Mouse (Mus musculus) ES-E14 (cell line): ENCODE data around the gene Mtr.

Experiments used
- CHD2 ChIP-seq: IDR thresholded peaks from 2 replicates; pipeline ENCODE4 v1.6.1; 2014; ENCODE audit warnings: mild to moderate bottlenecking, low read depth, low read length, inconsistent platforms
- HCFC1 ChIP-seq: IDR thresholded peaks from 2 replicates; pipeline ENCODE4 v1.6.1; 2012; ENCODE audit warnings: low read length, inconsistent platforms, borderline replicate concordance; ENCODE audit not compliant: insufficient read depth
- ZC3H11A ChIP-seq: IDR thresholded peaks from 2 replicates; pipeline ENCODE4 v1.6.1; 2012; ENCODE audit warnings: low read depth, mild to moderate bottlenecking, inconsistent platforms, low read length, borderline replicate concordance
- ZNF384 ChIP-seq: IDR thresholded peaks from 2 replicates; pipeline ENCODE4 v1.6.1; 2012; ENCODE audit warnings: low read depth, low read length, inconsistent platforms

DNA sequence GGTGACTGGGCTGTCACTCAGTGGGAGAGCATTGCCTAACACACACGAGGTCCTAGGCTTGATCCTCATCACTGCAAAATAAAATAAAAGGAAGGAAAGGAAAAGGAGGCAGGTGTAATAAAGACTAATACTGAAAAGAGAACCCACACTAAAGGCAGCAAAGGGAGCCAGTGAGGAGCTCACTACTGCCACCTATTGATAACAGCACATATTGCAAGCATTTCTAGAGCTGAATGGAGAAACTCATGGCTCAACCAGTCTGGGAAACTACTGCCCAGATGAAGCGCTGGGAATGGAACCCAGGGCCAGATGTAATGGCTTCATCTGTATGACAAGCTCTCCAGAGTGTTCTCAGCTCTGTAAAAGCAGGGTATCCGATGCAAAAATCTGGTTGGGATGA lies 15.0 kb upstream of the Mtr start:
- TF ChIP-seq ZC3H11A (peak; percentile 12; the same call in 1 of the 2 replicates), ZNF384 (0 out of 2 replicates have a peak, but pooled peaks have one; percentile 14), HCFC1 (no peak), CHD2 (no peak)
